Mouse (Mus musculus) gonadal fat pad, adult 2 months (tissue): ENCODE results near the gene Syngap1. TPM values are rescaled to one million over a fixed set of nuclear protein-coding genes. Genes with fewer than 3 reads are reported as not detected.

ENCODE experiments used
- polyA plus RNA-seq: library from polyadenylated mRNA; depleted of rRNA; stranded (reverse); fragments of >200 nt; gene quantifications from 2 replicates; pipeline ENCODE4 v1.2.3, GENCODE M21; 2012; rRNA removed

Gene Syngap1
- polyA plus RNA-seq, 1 experiment = 13.2 TPM

Other genes with a start within 250 kb of the Syngap1 start
- gene Crebrf, start 225.6 kb upstream of the Syngap1 start, polyA plus RNA-seq = 9.6 and 10.9 TPM in 2 replicates
- gene Bnip1, start 160.2 kb upstream of the Syngap1 start, polyA plus RNA-seq = 20.6 and 24.3 TPM in 2 replicates
- gene Nkx2-5, start 96.2 kb upstream of the Syngap1 start, polyA plus RNA-seq = not detected in 2 replicates
- 2.5 TPM in 2 replicates for gene Kifc5b, start 24.2 kb upstream of the Syngap1 start, polyA plus RNA-seq
- gene Phf1, start 8.2 kb upstream of the Syngap1 start, polyA plus RNA-seq = 44.1 and 46.2 TPM in 2 replicates
- gene Cuta, start 1.7 kb upstream of the Syngap1 start, polyA plus RNA-seq = 116 and 131 TPM in 2 replicates
- 10.0 and 12.0 TPM in 2 replicates for gene Zbtb9, start 31.9 kb downstream of the Syngap1 start, polyA plus RNA-seq
- gene Bak1, start 87.8 kb downstream of the Syngap1 start, polyA plus RNA-seq = 31.0 and 39.6 TPM in 2 replicates
- 10.6 and 15.3 TPM in 2 replicates for gene Itpr3, start 116.1 kb downstream of the Syngap1 start, polyA plus RNA-seq
- 177 and 219 TPM in 2 replicates for gene Uqcc2, start 192.7 kb downstream of the Syngap1 start, polyA plus RNA-seq
- gene Ip6k3, start 226.5 kb downstream of the Syngap1 start, polyA plus RNA-seq = 0.20 and 0.32 TPM in 2 replicates